Mouse (Mus musculus): ENCODE measurements around the gene Tbc1d22b.
"Not testable (repeated sequence)": the region's sequence is repeated elsewhere in the genome, so short reads cannot be mapped to it uniquely, and the experiment has no call there.

The Tbc1d22b gene

GRCm38 (mm10) chr17:29549543-29550428 lies at the start of gene Tbc1d22b, which contains the start of gene Gm17657:
TSS of gene Tbc1d22b (plus strand) at chr17:29549785.
TSS of gene Gm17657 (minus strand) at chr17:29549638.
- peak; percentile 97 for DNase-seq (ENCODE audit: low spot score in 2 of 2)

DNA sequence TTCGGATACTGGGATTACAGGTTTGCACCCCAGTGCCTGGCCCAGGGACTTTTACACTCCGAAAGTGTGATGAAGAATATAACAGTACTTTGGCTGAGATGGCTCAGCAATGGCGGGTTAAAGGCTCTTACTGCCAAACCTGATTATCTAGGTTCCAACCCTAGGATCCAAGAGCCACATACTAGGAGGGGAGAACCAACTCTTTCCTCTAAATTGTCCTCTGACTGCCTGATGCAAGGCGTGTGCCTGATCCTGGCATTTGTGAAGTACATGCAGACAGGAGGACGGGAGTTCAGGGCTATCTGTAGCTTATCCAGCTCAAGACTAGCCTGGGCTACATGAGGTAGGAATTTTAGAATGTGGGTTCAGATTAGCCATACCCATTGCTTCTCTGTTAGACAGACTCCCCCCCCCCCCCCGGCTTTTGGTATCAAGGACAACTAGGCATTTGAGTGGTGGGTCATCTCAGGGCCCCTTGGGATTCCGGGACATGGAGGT lies 49.3 kb upstream of the Tbc1d22b start:
- no peak for DNase-seq (ENCODE audit: low spot score in 2 of 2)

DNA sequence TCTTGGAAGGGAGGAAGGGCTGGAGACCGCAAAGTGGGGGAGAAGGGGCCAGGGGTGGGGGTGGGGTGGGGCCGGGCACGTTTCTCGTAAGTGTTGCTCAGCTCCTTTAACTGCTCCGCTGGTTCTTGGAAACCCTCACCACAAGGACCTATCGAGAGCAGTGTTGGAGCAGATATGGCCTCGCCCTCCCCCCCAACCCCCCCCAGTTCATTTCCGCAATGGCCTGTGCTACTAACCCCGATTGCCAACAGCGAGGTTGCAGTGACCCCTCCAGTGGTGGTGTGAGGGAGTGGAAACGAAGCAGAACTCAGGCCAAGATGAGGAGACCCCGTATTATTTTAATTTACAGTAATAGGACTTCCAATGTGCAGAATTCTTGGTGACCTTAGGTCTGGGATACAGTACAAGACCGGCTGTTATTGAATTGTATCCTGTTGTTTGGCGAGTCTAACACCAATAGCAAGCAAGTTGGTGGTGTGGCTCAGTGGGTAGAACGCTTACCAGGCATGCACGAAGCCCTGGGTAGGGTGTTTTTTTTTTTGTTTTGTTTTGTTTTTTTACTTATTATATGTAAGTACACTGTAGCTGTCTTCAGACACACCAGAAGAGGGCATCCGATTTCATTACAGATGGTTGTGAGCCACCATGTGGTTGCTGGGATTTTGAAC lies 48.6 kb upstream of the Tbc1d22b start:
- DNase-seq (ENCODE audit: low spot score in 2 of 2): no peak

GRCm38 (mm10) chr17:29502005-29502668 lies 47.4 kb upstream of the Tbc1d22b start:
- no peak for DNase-seq (ENCODE audit: low spot score in 2 of 2)

DNA sequence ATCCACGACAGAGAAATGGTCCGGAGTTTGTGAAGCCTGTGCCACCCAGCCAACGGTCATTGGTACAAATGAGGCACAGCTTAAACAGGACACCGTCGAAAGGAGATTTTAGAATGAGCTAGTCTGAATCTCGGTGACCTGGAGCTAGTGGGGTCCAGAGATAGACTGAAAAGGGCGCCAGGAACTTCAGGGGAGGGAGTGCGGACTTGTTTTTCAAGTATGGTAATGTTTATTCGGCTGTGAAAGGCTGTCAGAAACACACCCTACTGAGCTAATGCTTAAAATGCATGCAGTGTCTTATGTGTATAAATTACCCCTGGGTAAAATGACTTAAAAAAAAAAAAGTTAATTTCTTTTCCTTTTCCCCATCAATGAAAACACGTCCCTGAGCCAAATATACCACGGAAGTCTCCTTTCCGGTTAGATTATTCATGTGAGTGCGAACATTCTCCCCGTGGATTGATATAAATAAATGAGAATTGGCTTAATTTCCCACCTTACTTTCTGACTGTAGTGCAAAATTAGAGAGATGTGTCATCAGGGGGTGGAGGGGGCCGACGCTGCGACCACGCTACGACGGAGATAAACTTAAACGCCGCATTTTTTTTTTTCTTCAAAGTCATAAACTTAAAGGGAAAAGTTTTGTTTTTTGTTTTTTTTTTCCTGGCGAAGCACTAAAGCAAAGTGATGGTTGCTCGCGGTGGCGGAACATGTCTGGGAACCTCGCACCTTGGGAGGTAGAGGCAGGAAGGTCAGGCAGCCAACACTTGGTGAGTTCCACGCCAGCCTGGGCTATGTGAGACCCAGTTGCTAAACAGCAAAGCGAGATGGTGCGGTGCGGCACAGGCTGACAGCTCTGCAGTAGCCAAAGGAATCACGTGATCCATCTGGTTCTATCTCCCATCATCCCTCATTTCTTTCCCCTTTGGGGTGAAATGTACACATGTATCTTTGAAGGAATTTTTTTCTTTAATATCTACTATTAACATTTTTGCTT lies 46.6 kb upstream of the Tbc1d22b start:
- DNase-seq (ENCODE audit: low spot score in 2 of 2): no peak

DNA sequence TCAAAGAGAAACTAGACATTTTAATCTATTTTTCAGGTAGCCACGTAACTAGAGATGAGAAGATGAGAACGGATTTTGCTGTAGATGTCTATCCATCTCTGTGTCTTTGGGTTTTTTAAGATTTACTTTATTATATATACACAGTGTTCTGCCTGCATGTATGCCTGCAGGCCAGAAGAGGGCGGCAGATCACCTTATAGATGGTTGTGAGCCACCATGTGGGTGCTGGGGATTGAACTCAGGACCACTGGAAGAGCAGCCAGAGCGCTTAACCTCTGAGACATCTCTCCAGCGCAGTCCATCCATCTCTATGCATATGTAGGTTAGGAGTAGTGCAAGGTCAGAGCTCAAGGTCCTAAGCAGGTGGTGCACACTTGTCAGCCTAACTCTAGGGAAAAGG lies 45.9 kb upstream of the Tbc1d22b start:
- no peak for DNase-seq (ENCODE audit: low spot score in 2 of 2)

DNA sequence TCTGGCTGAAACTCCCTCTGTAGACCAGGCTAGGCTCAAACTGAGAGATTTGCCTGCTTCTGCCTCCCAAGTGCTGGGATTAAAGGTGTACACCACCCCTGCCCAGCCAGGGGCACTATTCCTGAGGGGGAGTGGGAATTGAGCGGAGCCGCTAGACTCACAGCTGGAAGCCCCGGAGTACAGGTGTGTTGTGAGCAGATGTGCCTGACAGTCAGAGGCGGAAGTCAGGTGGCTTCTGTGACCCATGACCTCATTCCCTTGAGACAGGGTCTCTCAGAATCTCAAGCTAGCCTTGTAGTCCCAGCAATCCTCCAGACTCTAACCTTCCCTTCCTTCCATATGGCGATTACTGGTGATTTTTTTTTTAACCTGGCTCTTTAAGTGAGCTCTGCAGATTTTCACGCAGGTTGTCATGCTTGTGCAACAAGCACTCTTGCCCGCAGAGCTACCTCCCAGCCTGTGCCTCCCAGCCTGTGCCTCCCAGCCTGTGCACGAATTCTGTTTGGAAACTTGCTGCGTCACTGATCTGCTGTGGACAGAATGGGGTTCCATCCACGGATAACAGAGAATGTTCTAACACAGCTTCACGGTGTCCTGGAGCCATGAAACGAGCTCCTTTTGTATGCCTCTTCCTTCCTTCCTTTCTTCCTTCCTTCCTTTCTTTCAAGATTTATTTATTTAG lies 40.5 kb upstream of the Tbc1d22b start:
- no peak for DNase-seq (ENCODE audit: low spot score in 2 of 2)

DNA sequence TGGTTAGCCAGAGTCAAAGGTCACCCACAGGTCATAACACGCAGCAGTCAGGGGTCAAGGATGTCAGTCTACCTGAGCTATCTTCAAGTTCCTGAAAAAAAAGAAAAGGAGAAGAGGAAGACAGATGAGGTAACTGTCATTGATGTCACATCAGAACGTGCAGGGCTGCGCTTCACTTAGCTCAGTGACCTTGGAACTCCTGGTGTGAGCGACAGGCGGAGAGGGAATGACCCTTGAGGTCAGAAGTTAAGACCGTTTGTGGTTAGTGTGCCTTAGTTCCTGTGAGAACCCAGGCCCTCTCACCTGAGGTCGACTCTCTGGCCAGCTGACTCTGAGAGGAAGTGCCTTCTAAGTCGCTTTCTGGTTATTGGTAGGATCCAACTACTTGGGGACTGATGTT lies 38.9 kb upstream of the Tbc1d22b start:
- no peak for DNase-seq (ENCODE audit: low spot score in 2 of 2)

DNA sequence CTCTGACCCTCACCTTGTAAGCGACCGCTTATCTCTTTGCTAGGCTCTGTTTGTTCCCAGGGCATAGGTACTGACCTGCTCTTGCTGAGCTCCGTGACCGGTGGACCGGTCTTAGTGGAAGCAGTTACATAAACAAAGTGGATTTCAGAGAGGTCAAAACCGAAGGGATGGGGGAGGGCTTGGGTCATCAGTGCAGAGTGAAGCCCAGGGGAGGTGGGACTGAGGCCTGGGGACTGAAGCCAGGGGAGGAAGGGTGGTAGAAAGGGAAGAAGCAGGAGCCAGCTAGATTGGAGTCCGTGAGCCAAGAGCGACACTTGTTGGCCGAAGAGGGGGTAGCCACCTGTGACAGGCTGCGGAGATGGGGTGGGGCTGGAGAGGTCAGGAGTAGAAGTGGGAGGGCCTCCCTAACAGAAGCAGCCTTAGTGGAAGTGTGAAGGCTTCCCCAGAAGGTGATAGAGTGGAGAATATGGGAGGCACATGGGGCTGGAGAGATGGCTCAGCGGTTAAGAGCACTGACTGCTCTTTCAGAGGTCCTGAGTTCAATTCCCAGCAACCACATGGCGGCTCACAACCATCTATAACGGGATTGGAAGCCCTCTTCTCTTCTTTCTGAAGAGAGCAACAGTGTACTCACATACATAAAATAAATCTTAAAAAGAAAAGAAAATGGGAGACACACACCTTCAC lies 36.4 kb upstream of the Tbc1d22b start:
- peak; percentile 45 to 62 for DNase-seq (ENCODE audit: low spot score in 2 of 2)

GRCm38 (mm10) chr17:29514435-29514834 lies 35.1 kb upstream of the Tbc1d22b start:
- peak; percentile 84 to 88 for DNase-seq (ENCODE audit: low spot score in 2 of 2)

GRCm38 (mm10) chr17:29518665-29519064 lies 30.9 kb upstream of the Tbc1d22b start:
- not testable (repeated sequence) for DNase-seq (ENCODE audit: low spot score in 2 of 2)

DNA sequence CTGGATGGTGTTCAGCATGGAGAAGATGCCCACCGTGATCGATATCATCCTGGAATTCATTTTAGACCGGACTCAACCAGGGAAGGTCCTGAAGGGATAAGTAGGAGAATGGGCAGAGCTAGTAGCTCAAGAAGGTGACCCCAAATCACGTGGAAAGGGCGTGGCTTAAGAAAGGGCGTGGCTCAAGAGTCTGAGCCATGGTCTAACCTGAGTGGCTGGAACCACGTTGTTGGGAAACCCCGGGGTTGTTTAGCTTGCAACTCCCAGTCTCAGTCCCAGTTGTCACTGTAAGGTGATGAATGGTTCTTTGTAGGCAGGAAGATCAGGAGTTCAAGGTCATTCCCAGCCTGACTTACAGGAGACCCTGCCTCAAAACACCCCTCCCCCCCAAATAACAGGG lies 29.9 kb upstream of the Tbc1d22b start:
- no peak for DNase-seq (ENCODE audit: low spot score in 2 of 2)

DNA sequence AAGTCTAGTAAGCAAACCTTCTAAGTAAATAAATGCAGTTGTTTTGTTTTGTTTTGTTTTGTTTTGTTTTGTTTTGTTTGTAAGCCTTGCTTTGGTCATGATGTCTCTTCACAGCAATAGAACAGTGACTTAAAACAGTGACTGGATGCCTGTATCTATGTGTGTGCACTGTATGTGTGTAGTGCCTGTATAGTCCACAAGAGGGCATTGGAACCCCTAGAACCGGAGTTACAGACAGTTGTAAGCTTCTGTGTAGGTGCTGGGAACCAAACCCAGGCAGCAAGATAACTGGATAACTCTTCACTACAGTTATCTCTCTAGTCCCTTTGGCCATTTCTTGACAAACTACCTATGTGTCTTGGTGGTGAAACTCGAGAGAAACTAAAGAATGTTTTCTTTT lies 24.0 kb upstream of the Tbc1d22b start:
- no peak for DNase-seq (ENCODE audit: low spot score in 2 of 2)

GRCm38 (mm10) chr17:29528568-29529187 lies 20.9 kb upstream of the Tbc1d22b start:
- peak in 1 of 2 experiments; percentile 33 for DNase-seq (ENCODE audit: low spot score in 2 of 2)

DNA sequence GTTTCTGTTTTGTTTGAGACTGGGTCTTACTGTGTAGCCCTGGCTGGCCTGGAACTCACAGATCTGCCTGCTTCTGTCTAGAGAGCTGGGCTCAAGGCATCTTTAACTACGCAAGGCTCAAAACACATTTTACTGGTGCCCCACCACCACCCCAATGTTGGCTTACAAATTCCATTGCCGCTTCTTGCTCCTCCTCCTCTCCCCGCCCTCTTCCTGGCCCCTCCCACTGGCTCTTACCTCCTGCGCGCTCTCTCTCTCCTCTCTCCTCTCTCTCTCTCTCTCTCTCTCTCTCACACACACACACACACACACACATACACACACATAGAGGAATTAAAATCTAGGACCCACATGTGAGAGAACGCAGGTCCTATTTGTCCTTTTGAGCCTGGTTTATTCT lies 19.1 kb upstream of the Tbc1d22b start:
- no peak for DNase-seq (ENCODE audit: low spot score in 2 of 2)

GRCm38 (mm10) chr17:29531278-29531677 lies 18.3 kb upstream of the Tbc1d22b start:
- no peak for DNase-seq (ENCODE audit: low spot score in 2 of 2)

DNA sequence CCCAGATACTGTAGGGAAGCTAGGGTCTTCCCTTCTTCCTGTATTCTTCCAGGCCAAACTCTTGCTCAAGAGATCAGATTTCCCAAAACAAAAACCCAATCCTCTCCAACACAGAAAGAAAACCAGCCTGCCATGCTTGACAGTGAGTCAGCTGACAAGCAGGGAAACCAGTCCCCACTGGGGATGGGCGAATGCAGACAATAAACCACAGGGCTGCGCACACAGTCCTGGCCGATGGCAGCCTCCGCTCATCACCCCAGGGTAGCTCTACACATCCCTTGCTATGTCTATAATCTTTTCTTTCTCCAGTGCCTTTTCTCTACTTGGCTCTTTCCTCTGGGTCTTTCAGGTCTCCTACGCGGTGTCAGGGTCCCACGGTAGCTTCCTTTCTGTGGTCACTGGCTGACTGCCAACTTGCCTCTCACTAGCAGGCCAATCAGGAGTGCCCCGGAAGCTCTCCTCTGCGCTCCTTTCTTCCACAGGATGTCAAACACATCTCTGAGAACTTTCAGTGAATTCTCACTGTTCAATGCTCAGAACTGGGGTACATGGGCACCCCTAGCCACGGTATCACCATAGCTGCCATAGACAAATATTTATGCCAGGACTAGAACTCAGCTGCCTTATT lies 17.7 kb upstream of the Tbc1d22b start:
- no peak for DNase-seq (ENCODE audit: low spot score in 2 of 2)

- DNase-seq (ENCODE audit: low spot score in 2 of 2): no peak
Observed at GRCm38 (mm10) chr17:29533866-29534265, 15.7 kb upstream of the Tbc1d22b start.

GRCm38 (mm10) chr17:29540426-29540825 lies 9.2 kb upstream of the Tbc1d22b start:
- DNase-seq (ENCODE audit: low spot score in 2 of 2): no peak
